Mouse (Mus musculus): ENCODE measurements around the gene Kcnq5. TPM values are rescaled to one million over a fixed set of nuclear protein-coding genes. Genes with fewer than 3 reads are reported as not detected.
A peak's percentile ranks its signal among the peaks of the same experiment; 100 is the strongest.
"Not testable (repeated sequence)": the region's sequence is repeated elsewhere in the genome, so short reads cannot be mapped to it uniquely, and the experiment has no call there.

The Kcnq5 gene
- polyA plus RNA-seq, 1 experiment, result 1.8 TPM

DNA sequence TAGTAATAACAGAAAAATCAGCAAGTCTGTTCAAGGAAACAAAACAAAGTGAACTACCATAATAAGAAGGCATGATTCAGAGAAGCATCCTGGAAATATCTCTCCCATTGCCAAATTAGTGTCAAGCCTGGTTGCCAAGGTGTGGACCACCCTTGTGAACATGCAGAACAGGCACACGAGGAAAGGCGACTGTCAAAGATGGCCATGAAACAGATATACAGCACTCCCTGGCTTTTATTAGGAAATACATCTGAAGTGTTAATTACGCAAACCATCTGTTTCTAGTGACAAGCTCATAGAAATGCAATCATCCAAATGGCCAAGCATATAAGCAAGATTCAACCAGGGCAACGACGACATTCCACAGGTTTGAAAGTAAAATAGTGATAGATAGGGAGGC is 187.8 kb downstream of the Kcnq5 start:
- Histone ChIP-seq H3K27ac (ENCODE audit: insufficient read depth, low read length) (no peak overlapping the region), H3K4me3 (replicated peaks; ENCODE audit: insufficient read depth, low read depth, low read length) (no peak overlapping the region), H3K4me1 (ENCODE audit: control insufficient read depth, insufficient read depth, low read length) (no peaks in the 10 kb centered on the region), H3K27me3 (ENCODE audit: control insufficient read depth, insufficient read depth, low read length) (no peaks in the 10 kb centered on the region)
- DNase-seq, result no peak
- 35% methylated on average over 5 of the region's 5 CpGs for WGBS
- TF ChIP-seq POLR2A (IDR thresholded peaks at IDR 0.05; ENCODE audit: borderline replicate concordance, insufficient read depth, low read length) (no peak), CTCF (IDR thresholded peaks at IDR 0.05; ENCODE audit: borderline replicate concordance, insufficient read depth, low read depth, low read length) (no peak)

DNA sequence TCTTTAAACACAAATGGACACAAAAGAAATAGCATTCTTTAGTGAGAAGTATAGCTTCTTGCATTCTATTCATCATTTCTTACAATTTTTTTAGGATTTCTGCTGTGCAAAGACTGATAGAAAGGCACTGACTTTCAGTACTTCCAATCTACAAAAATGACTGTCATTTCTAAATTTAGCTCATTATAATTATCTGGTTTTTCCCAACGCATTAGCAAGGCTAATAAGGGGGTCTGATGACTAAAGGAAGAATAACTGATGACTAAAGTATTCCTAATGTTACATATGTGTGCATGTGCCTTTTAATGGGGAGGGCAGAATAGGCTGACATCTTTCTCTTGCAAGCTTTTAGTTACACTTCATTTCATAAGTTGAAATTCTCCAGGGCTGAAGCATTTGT is 191.2 kb downstream of the Kcnq5 start:
- DNase-seq, result no peak
- 81% methylated on average over 1 of the region's 1 CpGs for WGBS
- Histone ChIP-seq H3K4me3 (replicated peaks; ENCODE audit: insufficient read depth, low read depth, low read length) (no peak overlapping the region), H3K4me1 (ENCODE audit: control insufficient read depth, insufficient read depth, low read length) (no peaks in the 10 kb centered on the region), H3K27ac (ENCODE audit: insufficient read depth, low read length) (no peak overlapping the region), H3K27me3 (ENCODE audit: control insufficient read depth, insufficient read depth, low read length) (no peaks in the 10 kb centered on the region)
- TF ChIP-seq CTCF (IDR thresholded peaks at IDR 0.05; ENCODE audit: borderline replicate concordance, insufficient read depth, low read depth, low read length), result no peak

DNA sequence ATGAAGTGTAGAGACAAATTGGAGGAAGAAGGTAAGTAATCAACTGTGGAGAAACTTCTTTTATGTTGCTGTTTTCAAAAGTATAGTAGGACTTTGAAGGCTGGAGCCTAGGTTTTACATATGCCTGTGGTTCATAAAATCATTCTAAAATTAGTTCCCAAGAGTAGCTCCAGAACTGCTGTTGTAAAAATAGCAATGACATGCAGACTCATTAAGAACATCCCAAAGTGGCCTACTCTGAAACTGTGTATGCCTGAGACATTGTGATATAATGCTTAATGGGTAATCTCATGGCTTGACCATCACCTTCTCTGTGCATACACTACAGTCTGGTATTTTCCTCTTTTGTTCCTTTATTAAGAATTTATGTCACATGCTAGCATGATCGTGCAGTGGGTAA is 212.4 kb downstream of the Kcnq5 start:
- DNase-seq, result no peak
- no peak overlapping the region for H3K27ac ChIP-seq (ENCODE audit: insufficient read depth, low read length)
- H3K4me3 ChIP-seq (replicated peaks; ENCODE audit: insufficient read depth, low read depth, low read length), result no peak overlapping the region
- no peak for TF ChIP-seq CTCF (IDR thresholded peaks at IDR 0.05; ENCODE audit: borderline replicate concordance, insufficient read depth, low read depth, low read length)
- TF ChIP-seq POLR2A (IDR thresholded peaks at IDR 0.05; ENCODE audit: borderline replicate concordance, insufficient read depth, low read length), result no peak
- no peaks in the 10 kb centered on the region for H3K27me3 ChIP-seq (ENCODE audit: control insufficient read depth, insufficient read depth, low read length)
- 86% methylated on average over 1 of the region's 1 CpGs for WGBS
- H3K4me1 ChIP-seq (ENCODE audit: control insufficient read depth, insufficient read depth, low read length), result no peaks in the 10 kb centered on the region

DNA sequence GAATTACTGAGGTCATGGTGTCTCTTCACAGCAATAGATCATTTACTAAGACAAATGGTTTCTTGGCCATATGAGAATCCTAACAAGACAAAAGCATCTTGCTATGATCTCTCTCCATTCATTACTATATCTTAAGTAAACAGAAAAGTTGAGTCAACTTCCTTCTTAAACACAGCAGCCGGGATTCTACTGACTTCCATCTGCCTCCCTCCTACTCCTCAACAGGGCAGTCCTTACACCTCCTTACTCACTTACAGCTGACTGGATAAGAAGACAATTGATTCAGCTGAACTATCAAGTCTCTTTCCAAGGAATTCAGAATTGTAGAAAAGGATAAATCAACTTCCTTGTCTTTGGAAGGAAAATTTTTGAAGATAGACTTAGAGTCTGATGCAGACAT is 232.6 kb downstream of the Kcnq5 start:
- no peak for TF ChIP-seq POLR2A (IDR thresholded peaks at IDR 0.05; ENCODE audit: borderline replicate concordance, insufficient read depth, low read length)
- TF ChIP-seq CTCF (IDR thresholded peaks at IDR 0.05; ENCODE audit: borderline replicate concordance, insufficient read depth, low read depth, low read length), result no peak
- no peak for DNase-seq
- Histone ChIP-seq H3K4me3 (replicated peaks; ENCODE audit: insufficient read depth, low read depth, low read length) (no peak overlapping the region), H3K27me3 (ENCODE audit: control insufficient read depth, insufficient read depth, low read length) (no peaks in the 10 kb centered on the region), H3K27ac (ENCODE audit: insufficient read depth, low read length) (no peak overlapping the region), H3K4me1 (ENCODE audit: control insufficient read depth, insufficient read depth, low read length) (no peaks in the 10 kb centered on the region)
- 89% methylated on average over 1 of the region's 1 CpGs for WGBS

DNA sequence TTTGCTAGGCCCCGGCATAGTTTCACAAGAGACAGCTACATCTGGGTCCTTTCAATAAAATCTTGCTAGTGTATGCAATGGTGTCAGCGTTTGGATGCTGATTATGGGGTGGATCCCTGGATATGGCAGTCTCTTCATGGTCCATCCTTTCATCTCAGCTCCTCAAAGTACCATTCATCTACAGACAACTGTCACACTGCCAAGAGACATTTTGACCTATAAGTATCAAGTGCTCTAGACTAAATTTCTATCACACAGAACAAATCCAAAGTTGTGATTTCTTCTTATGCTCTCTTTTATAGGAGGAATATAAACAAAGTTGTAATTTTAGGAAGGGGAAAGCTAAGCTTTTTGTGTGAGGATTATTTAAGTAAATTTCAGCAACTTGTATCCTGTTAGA is 238.5 kb downstream of the Kcnq5 start:
- not testable (repeated sequence) for H3K4me3 ChIP-seq (replicated peaks; ENCODE audit: insufficient read depth, low read depth, low read length); H3K4me1 ChIP-seq (ENCODE audit: control insufficient read depth, insufficient read depth, low read length); H3K27me3 ChIP-seq (ENCODE audit: control insufficient read depth, insufficient read depth, low read length); H3K27ac ChIP-seq (ENCODE audit: insufficient read depth, low read length); DNase-seq
- 93% methylated on average over 2 of the region's 2 CpGs for WGBS

DNA sequence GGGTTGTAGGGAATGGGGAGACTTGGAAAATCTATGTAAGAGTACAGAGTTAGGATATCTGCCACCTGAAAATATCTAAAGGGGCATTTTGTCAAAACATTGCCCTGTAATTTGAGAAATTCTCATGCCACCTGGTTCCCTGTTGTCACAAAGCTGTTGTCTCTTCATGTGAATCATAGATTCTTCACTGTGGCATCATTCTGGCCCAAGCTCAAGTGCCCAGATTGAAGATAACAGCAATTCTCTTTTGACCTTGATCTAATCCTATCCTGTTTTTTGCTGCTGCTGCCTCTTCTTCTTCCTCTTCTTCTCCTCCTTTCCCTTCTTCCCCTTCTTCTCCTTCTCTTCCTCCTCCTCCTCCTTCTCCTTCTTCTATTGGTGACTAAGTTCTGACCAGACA is 240.5 kb downstream of the Kcnq5 start:
- Histone ChIP-seq H3K4me3 (replicated peaks; ENCODE audit: insufficient read depth, low read depth, low read length) (no peak overlapping the region), H3K4me1 (ENCODE audit: control insufficient read depth, insufficient read depth, low read length) (no peaks in the 10 kb centered on the region), H3K27me3 (ENCODE audit: control insufficient read depth, insufficient read depth, low read length) (no peaks in the 10 kb centered on the region), H3K27ac (ENCODE audit: insufficient read depth, low read length) (no peak overlapping the region)
- peak in 1 of 2 experiments; percentile 27 for DNase-seq
- TF ChIP-seq POLR2A (IDR thresholded peaks at IDR 0.05; ENCODE audit: borderline replicate concordance, insufficient read depth, low read length), result no peak
- no peak for TF ChIP-seq CTCF (IDR thresholded peaks at IDR 0.05; ENCODE audit: borderline replicate concordance, insufficient read depth, low read depth, low read length)

DNA sequence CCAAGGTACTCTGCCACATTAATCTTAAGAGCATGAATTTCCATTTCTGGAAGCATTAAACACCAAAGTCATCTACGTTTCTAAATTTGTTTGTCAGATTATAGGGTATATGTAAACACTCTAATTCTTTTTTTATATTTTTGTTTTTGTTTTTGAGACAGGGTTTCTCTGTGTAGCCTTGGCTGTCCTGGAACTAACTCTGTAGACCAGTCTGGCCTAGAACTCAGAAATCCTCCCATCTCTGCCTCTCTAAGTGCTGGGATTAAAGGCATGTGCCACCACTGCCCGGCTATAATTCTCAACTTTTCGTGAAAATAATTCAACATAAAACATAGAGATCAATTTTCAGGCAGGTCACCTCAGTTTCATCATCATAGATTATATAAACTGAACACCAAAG is 246.9 kb downstream of the Kcnq5 start:
- Histone ChIP-seq H3K27ac (ENCODE audit: insufficient read depth, low read length) (no peak overlapping the region), H3K4me3 (replicated peaks; ENCODE audit: insufficient read depth, low read depth, low read length) (no peak overlapping the region), H3K4me1 (ENCODE audit: control insufficient read depth, insufficient read depth, low read length) (no peaks in the 10 kb centered on the region), H3K27me3 (ENCODE audit: control insufficient read depth, insufficient read depth, low read length) (no peaks in the 10 kb centered on the region)
- no peak for DNase-seq
- 92% methylated on average over 3 of the region's 3 CpGs for WGBS
- TF ChIP-seq POLR2A (IDR thresholded peaks at IDR 0.05; ENCODE audit: borderline replicate concordance, insufficient read depth, low read length), result no peak

DNA sequence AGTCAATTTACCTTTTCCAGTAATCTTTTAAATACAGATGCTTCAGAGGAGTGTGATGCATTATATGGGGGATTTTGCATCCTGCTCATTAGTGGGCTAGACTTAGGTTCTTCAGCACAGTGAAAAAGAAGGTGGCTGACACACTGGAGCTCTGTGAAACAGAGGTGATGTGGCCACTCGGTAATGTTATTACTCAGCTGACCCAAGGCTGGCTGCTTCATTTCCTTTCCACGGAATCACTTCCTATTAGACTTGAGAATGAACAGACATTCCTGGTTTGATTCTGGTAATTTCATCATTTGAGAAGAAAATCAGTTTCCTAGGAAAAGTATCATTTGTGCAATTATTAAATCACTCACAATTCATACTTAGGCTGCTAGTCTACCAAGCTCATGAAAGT is 249.0 kb downstream of the Kcnq5 start:
- H3K27me3 ChIP-seq (ENCODE audit: control insufficient read depth, insufficient read depth, low read length), result no peaks in the 10 kb centered on the region
- no peak for DNase-seq
- no peak overlapping the region for H3K4me3 ChIP-seq (replicated peaks; ENCODE audit: insufficient read depth, low read depth, low read length)
- H3K4me1 ChIP-seq (ENCODE audit: control insufficient read depth, insufficient read depth, low read length), result no peaks in the 10 kb centered on the region
- 92% methylated on average over 2 of the region's 2 CpGs for WGBS
- H3K27ac ChIP-seq (ENCODE audit: insufficient read depth, low read length), result no peak overlapping the region
- TF ChIP-seq POLR2A (IDR thresholded peaks at IDR 0.05; ENCODE audit: borderline replicate concordance, insufficient read depth, low read length) (no peak), CTCF (IDR thresholded peaks at IDR 0.05; ENCODE audit: borderline replicate concordance, insufficient read depth, low read depth, low read length) (no peak)

DNA sequence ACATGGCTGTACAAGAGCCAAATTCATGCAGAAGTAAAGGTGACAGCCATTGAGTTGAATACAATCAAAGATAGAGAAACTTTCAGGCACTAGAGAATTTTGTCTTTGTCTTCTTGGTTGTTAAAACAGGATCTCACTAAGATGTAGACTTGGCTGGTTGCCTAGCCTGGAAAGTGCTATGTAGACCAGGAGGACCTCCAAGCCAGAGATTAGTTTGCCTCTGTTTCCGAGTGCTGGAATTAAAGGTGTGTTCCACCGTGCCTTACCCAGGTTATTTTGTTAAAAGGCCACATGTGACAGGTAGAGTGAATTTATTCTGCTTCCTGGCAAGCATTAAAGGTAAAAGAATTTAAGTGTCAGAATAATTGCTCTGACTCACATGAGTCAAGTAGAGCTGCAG is 271.3 kb downstream of the Kcnq5 start:
- Histone ChIP-seq H3K4me3 (replicated peaks; ENCODE audit: insufficient read depth, low read depth, low read length) (no peak overlapping the region), H3K27me3 (ENCODE audit: control insufficient read depth, insufficient read depth, low read length) (no peaks in the 10 kb centered on the region), H3K27ac (ENCODE audit: insufficient read depth, low read length) (no peak overlapping the region), H3K4me1 (ENCODE audit: control insufficient read depth, insufficient read depth, low read length) (no peaks in the 10 kb centered on the region)
- no peak for DNase-seq
- TF ChIP-seq CTCF (IDR thresholded peaks at IDR 0.05; ENCODE audit: borderline replicate concordance, insufficient read depth, low read depth, low read length), result no peak
- no peak for TF ChIP-seq POLR2A (IDR thresholded peaks at IDR 0.05; ENCODE audit: borderline replicate concordance, insufficient read depth, low read length)
- WGBS, result 79% methylated on average over 2 of the region's 2 CpGs
